Mouse (Mus musculus) CH12.LX (cell line): ENCODE results near the gene Slc16a3. TPM values are rescaled to one million over a fixed set of nuclear protein-coding genes. Genes with fewer than 3 reads are reported as not detected.

Source experiments
- DNase-seq: peaks from one replicate; pipeline ENCODE4 v3.0.0-alpha.2; 2013; ENCODE audit errors: extremely low read depth
- H3K27ac ChIP-seq: 2 replicates; pipeline ENCODE4 v1.5.1; 2012; ENCODE audit warnings: low read depth, mild to moderate bottlenecking, control low read depth, moderate library complexity; ENCODE audit not compliant: insufficient read depth
- H3K27me3 ChIP-seq: replicated peaks from 2 replicates; pipeline ENCODE3; 2012; ENCODE audit warnings: inconsistent platforms
- H3K36me3 ChIP-seq, 2 experiments: replicated peaks in 1 of 2; 2 replicates each; pipeline versions ENCODE3 to v1.6.1; 2012; ENCODE audit warnings: inconsistent platforms in 1 of 2, low read length in 1 of 2, mild to moderate bottlenecking in 1 of 2, mixed read lengths in 1 of 2, moderate library complexity in 1 of 2; ENCODE audit not compliant: control insufficient read depth in 1 of 2, insufficient read depth in 1 of 2
- H3K4me1 ChIP-seq, 2 experiments: 2 replicates each; pipeline ENCODE4 v1.6.1; 2012; ENCODE audit warnings: inconsistent platforms in 1 of 2, moderate library complexity in 1 of 2; ENCODE audit not compliant: insufficient read depth in 2 of 2, control insufficient read depth in 1 of 2
- H3K4me2 ChIP-seq: 2 replicates; pipeline ENCODE4 v1.6.1; 2012; ENCODE audit warnings: low read depth, mild to moderate bottlenecking, control low read depth; ENCODE audit not compliant: poor library complexity, insufficient read depth, severe bottlenecking
- H3K4me3 ChIP-seq, 3 experiments: fragments of 150-350 bp in 1 of 3; sonication (generic) in 1 of 3; replicated peaks in 1 of 3; 2 replicates each; pipeline versions ENCODE3 to v1.5.1; 2011 to 2012; ENCODE audit warnings: low read depth in 2 of 3, low read length in 2 of 3, mild to moderate bottlenecking in 2 of 3, moderate library complexity in 2 of 3, control low read depth in 1 of 3, improper control_type of control experiment in 1 of 3, inconsistent platforms in 1 of 3, mixed read lengths in 1 of 3; ENCODE audit not compliant: poor library complexity in 1 of 3
- H3K79me2 ChIP-seq: replicated peaks from 2 replicates; pipeline ENCODE4 v1.6.1; 2012; ENCODE audit warnings: mild to moderate bottlenecking, moderate library complexity; ENCODE audit not compliant: control insufficient read depth, poor library complexity, insufficient read depth, severe bottlenecking; ENCODE audit errors: extremely low read depth
- H3K9ac ChIP-seq: 2 replicates; pipeline ENCODE4 v1.6.1; 2012; ENCODE audit warnings: low read depth, mild to moderate bottlenecking, control low read depth, moderate library complexity; ENCODE audit not compliant: insufficient read depth
- H3K9me3 ChIP-seq: replicated peaks from 2 replicates; pipeline ENCODE3; 2012; ENCODE audit warnings: low read length, inconsistent platforms, mixed read lengths
- BHLHE40 ChIP-seq: IDR thresholded peaks from 2 replicates; pipeline ENCODE4 v1.6.1; 2011; ENCODE audit warnings: mild to moderate bottlenecking, low read depth, low read length, improper control_type of control experiment
- CHD1 ChIP-seq: IDR thresholded peaks from 2 replicates; pipeline ENCODE4 v1.6.1; 2012; ENCODE audit warnings: low read depth, low read length, improper control_type of control experiment, inconsistent platforms
- CTCF ChIP-seq, 2 experiments: IDR thresholded peaks in 1 of 2; conservative IDR thresholded peaks in 1 of 2; 2 replicates each; pipeline ENCODE4 v1.5.1; 2011 to 2012; ENCODE audit warnings: low read depth in 2 of 2, low read length in 2 of 2, improper control_type of control experiment in 1 of 2, inconsistent platforms in 1 of 2, mild to moderate bottlenecking in 1 of 2, moderate library complexity in 1 of 2
- ELF1 ChIP-seq: IDR thresholded peaks from 2 replicates; pipeline ENCODE4 v1.6.1; 2014; ENCODE audit warnings: low read depth, mild to moderate bottlenecking, inconsistent platforms, low read length, improper control_type of control experiment
- ETS1 ChIP-seq: conservative IDR thresholded peaks from 2 replicates; pipeline ENCODE4 v1.6.1; 2012; ENCODE audit warnings: low read depth, mild to moderate bottlenecking, inconsistent platforms, low read length, improper control_type of control experiment, moderate library complexity
- HCFC1 ChIP-seq: IDR thresholded peaks from 2 replicates; pipeline ENCODE4 v1.6.1; 2012; ENCODE audit warnings: low read depth, mild to moderate bottlenecking, inconsistent platforms, low read length, improper control_type of control experiment
- IRF4 ChIP-seq: IDR thresholded peaks from 2 replicates; pipeline ENCODE4 v1.6.1; 2014; ENCODE audit warnings: low read depth, mild to moderate bottlenecking, inconsistent platforms, low read length, improper control_type of control experiment
- JUND ChIP-seq: conservative IDR thresholded peaks from 2 replicates; pipeline ENCODE4 v1.6.1; 2011; ENCODE audit warnings: low read depth, low read length, improper control_type of control experiment
- KAT2A ChIP-seq: IDR thresholded peaks from 2 replicates; pipeline ENCODE4 v1.6.1; 2012; ENCODE audit warnings: low read length, improper control_type of control experiment, inconsistent platforms; ENCODE audit not compliant: insufficient replicate concordance
- MAFK ChIP-seq: IDR thresholded peaks from 2 replicates; pipeline ENCODE4 v1.6.1; 2011; ENCODE audit warnings: low read length, improper control_type of control experiment; ENCODE audit not compliant: insufficient replicate concordance
- MAX ChIP-seq: IDR thresholded peaks from 2 replicates; pipeline ENCODE4 v1.6.1; 2011; ENCODE audit warnings: low read length, improper control_type of control experiment
- MAZ ChIP-seq: IDR thresholded peaks from 2 replicates; pipeline ENCODE4 v1.6.1; 2012; ENCODE audit warnings: low read depth, mild to moderate bottlenecking, inconsistent platforms, low read length, improper control_type of control experiment, moderate library complexity
- MEF2A ChIP-seq: IDR thresholded peaks from 2 replicates; pipeline ENCODE4 v1.6.1; 2014; ENCODE audit warnings: low read depth, mild to moderate bottlenecking, inconsistent platforms, low read length, improper control_type of control experiment, borderline replicate concordance
- MXI1 ChIP-seq: IDR thresholded peaks from 2 replicates; pipeline ENCODE4 v1.6.1; 2011; ENCODE audit warnings: mild to moderate bottlenecking, low read depth, low read length, improper control_type of control experiment
- NELFE ChIP-seq: IDR thresholded peaks from 2 replicates; pipeline ENCODE4 v1.6.1; 2011; ENCODE audit warnings: low read depth, low read length, improper control_type of control experiment
- NRF1 ChIP-seq: IDR thresholded peaks from 2 replicates; pipeline ENCODE4 v1.6.1; 2014; ENCODE audit warnings: low read depth, mild to moderate bottlenecking, inconsistent platforms, low read length, improper control_type of control experiment, moderate library complexity
- PAX5 ChIP-seq: IDR thresholded peaks from 2 replicates; pipeline ENCODE4 v1.6.1; 2012; ENCODE audit warnings: low read length, inconsistent platforms, mixed read lengths
- POLR2A ChIP-seq: IDR thresholded peaks from 2 replicates; pipeline ENCODE4 v1.6.1; 2011; ENCODE audit warnings: low read depth, mild to moderate bottlenecking, improper control_type of control experiment, low read length
- POLR2AphosphoS2 ChIP-seq: IDR thresholded peaks from 2 replicates; pipeline ENCODE4 v1.6.1; 2011; ENCODE audit warnings: low read depth, low read length, improper control_type of control experiment
- RAD21 ChIP-seq: IDR thresholded peaks from 2 replicates; pipeline ENCODE4 v1.6.1; 2011; ENCODE audit warnings: low read depth, mild to moderate bottlenecking, low read length, improper control_type of control experiment, moderate library complexity
- RCOR1 ChIP-seq: conservative IDR thresholded peaks from 2 replicates; pipeline ENCODE4 v1.6.1; 2012; ENCODE audit warnings: low read depth, mild to moderate bottlenecking, inconsistent platforms, low read length, improper control_type of control experiment
- SIN3A ChIP-seq: IDR thresholded peaks from 2 replicates; pipeline ENCODE4 v1.6.1; 2012; ENCODE audit warnings: low read length, improper control_type of control experiment, inconsistent platforms
- SMC3 ChIP-seq: IDR thresholded peaks from 2 replicates; pipeline ENCODE4 v1.6.1; 2011; ENCODE audit warnings: low read depth, low read length, improper control_type of control experiment
- UBTF ChIP-seq: IDR thresholded peaks from 2 replicates; pipeline ENCODE4 v1.6.1; 2012; ENCODE audit warnings: low read depth, mild to moderate bottlenecking, inconsistent platforms, low read length, improper control_type of control experiment, moderate library complexity
- USF1 ChIP-seq: IDR thresholded peaks from 2 replicates; pipeline ENCODE4 v1.6.1; 2014; ENCODE audit warnings: low read depth, mild to moderate bottlenecking, inconsistent platforms, low read length, improper control_type of control experiment
- USF2 ChIP-seq: conservative IDR thresholded peaks from 2 replicates; pipeline ENCODE4 v1.6.1; 2011; ENCODE audit warnings: low read depth, low read length, improper control_type of control experiment
- ZKSCAN1 ChIP-seq: IDR thresholded peaks from 2 replicates; pipeline ENCODE4 v1.6.1; 2012; ENCODE audit warnings: low read depth, inconsistent platforms, low read length, improper control_type of control experiment, borderline replicate concordance
- ZNF384 ChIP-seq: IDR thresholded peaks from 2 replicates; pipeline ENCODE4 v1.6.1; 2012; ENCODE audit warnings: low read depth, low read length, improper control_type of control experiment, inconsistent platforms
- dilution Hi-C: fragments of 300-500 bp; cut with MboI; formaldehyde crosslinking; loops from 2 replicates; pipeline ENCODE4 v1.14.3; 2020; ENCODE audit warnings: low sequenced_read_pairs; ENCODE audit not compliant: extremely low pct_unique_long_range_greater_than_20kb, extremely low pct_ligation_motif_present
- in situ Hi-C: fragments of 300-500 bp; cut with MboI; formaldehyde crosslinking; loops from 3 replicates; pipeline ENCODE4 v1.14.3; 2019; ENCODE audit warnings: low sequenced_read_pairs, low pct_ligation_motif_present, low pct_unique_long_range_greater_than_20kb, mixed read lengths
- polyA plus RNA-seq: library from polyadenylated mRNA; unstranded; fragments of >175 nt; gene quantifications from 2 replicates; pipeline ENCODE4 v1.2.1, GENCODE M21; 2012; ENCODE audit warnings: low read depth; ENCODE audit not compliant: insufficient read length
- total RNA-seq, 2 experiments: library from RNA; depleted of rRNA; stranded (reverse); fragments of 300-350 nt in 1 of 2; fragments of >200 nt in 1 of 2; gene quantifications; 2 replicates each; pipeline ENCODE4 v1.2.3; 2012 to 2014

Gene Slc16a3
- total and polyA plus RNA-seq, 3 experiments, result 9.7 to 388 (median 130) TPM

GRCm38 (mm10) chr11:120981661-120982060 is 33.4 kb downstream of the Slc16a3 start:
- DNase-seq, result no peak
- Histone ChIP-seq H3K4me3 (no peak overlapping the region), H3K9ac (no peak overlapping the region), H3K27ac (no peak overlapping the region), H3K4me2 (no peak overlapping the region), H3K79me2 (peaks cover 91% of the 10 kb centered on the region), H3K9me3 (no peaks in the 10 kb centered on the region), H3K27me3 (no peaks in the 10 kb centered on the region), H3K4me1 (peaks cover 0 to 7% of the 10 kb centered on the region in 2 experiments; a peak in 2 of 4 replicates), H3K36me3 (peaks cover 88 to 99% of the 10 kb centered on the region in 2 experiments)
- TF ChIP-seq NRF1, result no peak
- no peak for TF ChIP-seq ZKSCAN1
- TF ChIP-seq HCFC1, result no peak
- TF ChIP-seq MEF2A, result no peak
- TF ChIP-seq USF1, result no peak
- no peak for TF ChIP-seq MXI1
- no peak for TF ChIP-seq JUND
- TF ChIP-seq CHD1, result no peak
- no peak for TF ChIP-seq ZNF384
- TF ChIP-seq CTCF (conservative IDR thresholded peaks at IDR 0.05 in 1 of 2, IDR thresholded peaks at IDR 0.05 in 1 of 2; ENCODE audit: low read depth in 2 of 2, low read length in 2 of 2), result no peak
- no peak for TF ChIP-seq RAD21
- TF ChIP-seq KAT2A, result no peak
- no peak for TF ChIP-seq ELF1
- TF ChIP-seq SMC3, result no peak
- no peak for TF ChIP-seq UBTF
- no peak for TF ChIP-seq POLR2A
- no peak for TF ChIP-seq SIN3A
- TF ChIP-seq MAFK, result no peak
- TF ChIP-seq BHLHE40, result no peak
- in situ Hi-C loops, result no loop called here
- dilution Hi-C loops, result no loop called here

DNA sequence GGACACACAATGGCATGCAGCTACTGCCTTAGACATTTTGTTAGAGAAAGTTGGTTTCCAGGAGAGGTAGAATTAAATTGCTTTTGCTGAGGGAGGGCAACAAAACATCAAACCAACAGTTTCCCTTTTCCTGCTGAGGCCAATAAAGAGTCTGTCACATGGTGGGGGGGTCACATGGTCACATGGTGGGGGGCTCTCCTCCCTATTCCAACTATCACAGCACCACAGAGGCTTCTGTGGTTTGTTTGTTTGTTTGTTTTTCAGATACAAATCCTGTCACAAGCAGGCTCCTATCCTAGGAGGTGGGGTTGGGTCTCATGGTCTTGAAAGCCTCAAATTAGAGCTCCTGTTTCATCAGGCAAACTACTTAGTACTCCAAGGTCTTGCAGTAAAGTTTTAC is 34.2 kb downstream of the Slc16a3 start:
- Histone ChIP-seq H3K79me2 (peaks cover 91% of the 10 kb centered on the region), H3K9ac (no peak overlapping the region), H3K9me3 (no peaks in the 10 kb centered on the region), H3K27me3 (no peaks in the 10 kb centered on the region), H3K4me2 (no peak overlapping the region), H3K4me3 (no peak overlapping the region), H3K27ac (no peak overlapping the region), H3K36me3 (peaks cover 88 to 99% of the 10 kb centered on the region in 2 experiments), H3K4me1 (peaks cover 7 to 15% of the 10 kb centered on the region in 2 experiments)
- in situ Hi-C loops, result no loop called here
- dilution Hi-C loops, result no loop called here
- TF ChIP-seq CTCF (conservative IDR thresholded peaks at IDR 0.05 in 1 of 2, IDR thresholded peaks at IDR 0.05 in 1 of 2; ENCODE audit: low read depth in 2 of 2, low read length in 2 of 2) (no peak), MAFK (no peak), POLR2A (no peak), RAD21 (no peak), MEF2A (no peak), MAZ (no peak), RCOR1 (no peak), NELFE (no peak), POLR2AphosphoS2 (no peak), UBTF (no peak), MXI1 (no peak), PAX5 (no peak), NRF1 (no peak), ETS1 (no peak), JUND (no peak), ZKSCAN1 (no peak), USF2 (no peak), IRF4 (no peak), MAX (no peak)
- no peak for DNase-seq
